ENCODE assay signal across 25 mouse cellular contexts in genomic region chr5:119188476-119188875, GRCm38 (mm10).
DNase-seq lines count a peak whose midpoint lies in the region; ATAC-seq and TF ChIP-seq lines count a peak whose summit lies in the region.
"Had no signal": no experiment of that assay in that cellular context is flagged by ENCODE, and none has a peak within 500 bp of the region (broad histone marks: within the 10 kb centered on the region; RNA-seq: fewer than 3 reads in every experiment).

No protein-coding gene starts in this region.

- H3K4me1 ChIP-seq in kidney, embryonic 16.5 days (ENCODE audit: insufficient read depth, low read length), result peaks cover 12% of the 10 kb centered on the region
- peaks cover 7% of the 10 kb centered on the region for H3K4me1 ChIP-seq in kidney, embryonic 14.5 days (ENCODE audit: control insufficient read depth, insufficient read depth, low read length)
- H3K4me1 ChIP-seq in lung, embryonic 16.5 days (replicated peaks; ENCODE audit: control insufficient read depth, insufficient read depth, low read length), result 0 out of 2 replicates have a peak, but pooled peaks cover 9% of the 10 kb centered on the region
- H3K4me1 ChIP-seq: embryonic facial prominence, embryonic 12.5 days; heart, embryonic 13.5 days; hindbrain, embryonic 12.5 days; midbrain, embryonic 13.5 days; neural tube, embryonic 12.5 days had no signal

- no peak for TF ChIP-seq CTCF in brain, embryonic 14.5 days (IDR thresholded peaks at IDR 0.05; ENCODE audit: borderline replicate concordance, extremely low read depth, insufficient read depth, insufficient read length)

- H3K9me3 ChIP-seq in kidney, embryonic 16.5 days (ENCODE audit: low read length), result no peaks in the 10 kb centered on the region
- peaks cover 4% of the 10 kb centered on the region; the same call in 1 of the 2 replicates for H3K9me3 ChIP-seq in kidney, embryonic 14.5 days (ENCODE audit: control insufficient read depth, low read length)
- H3K9me3 ChIP-seq in lung, embryonic 16.5 days (ENCODE audit: control insufficient read depth, low read length), result peaks cover 6% of the 10 kb centered on the region
- H3K9me3 ChIP-seq: embryonic facial prominence, embryonic 12.5 days; heart, embryonic 13.5 days; hindbrain, embryonic 12.5 days; neural tube, embryonic 12.5 days had no signal

- no peak for TF ChIP-seq POLR2A in brain, embryonic 14.5 days (IDR thresholded peaks at IDR 0.05; ENCODE audit: borderline replicate concordance, extremely low read depth, insufficient read depth, insufficient read length, poor library complexity, severe bottlenecking)

- ATAC-seq in kidney, embryonic 16.5 days (ENCODE audit: low FRiP score, low TSS enrichment), result peak; percentile 20; the same call in 1 of the 2 replicates
- no peak for ATAC-seq in kidney, embryonic 14.5 days (ENCODE audit: low FRiP score, low TSS enrichment)
- ATAC-seq in lung, embryonic 16.5 days (ENCODE audit: low read depth), result peak; percentile 76
- ATAC-seq: activated CD4-positive, CD25-positive, alpha-beta regulatory T cell, adult 4 months; forebrain, postnatal 0 days; liver, postnatal 0 days; midbrain, embryonic 13.5 days had no signal

- H3K4me3 ChIP-seq in kidney, embryonic 16.5 days (ENCODE audit: low read length), result no peak overlapping the region
- no peak overlapping the region for H3K4me3 ChIP-seq in kidney, embryonic 14.5 days (ENCODE audit: low read length)
- H3K4me3 ChIP-seq in lung, embryonic 16.5 days (ENCODE audit: low read length), result no peak overlapping the region
- H3K4me3 ChIP-seq: embryonic facial prominence, embryonic 12.5 days; heart, adult 2 months; heart, embryonic 13.5 days; hindbrain, embryonic 12.5 days; midbrain, embryonic 13.5 days; neural tube, embryonic 12.5 days had no signal

- H3K36me3 ChIP-seq in kidney, embryonic 16.5 days (ENCODE audit: insufficient read depth, low read length), result no peaks in the 10 kb centered on the region
- no peaks in the 10 kb centered on the region for H3K36me3 ChIP-seq in kidney, embryonic 14.5 days (ENCODE audit: control insufficient read depth, insufficient read depth, low read length)
- no peaks in the 10 kb centered on the region for H3K36me3 ChIP-seq in lung, embryonic 16.5 days (ENCODE audit: control insufficient read depth, insufficient read depth, low read length)
- H3K36me3 ChIP-seq: embryonic facial prominence, embryonic 12.5 days; heart, embryonic 13.5 days; hindbrain, embryonic 12.5 days; midbrain, embryonic 13.5 days; neural tube, embryonic 12.5 days had no signal

- 28% methylated on average over 6 of the region's 6 CpGs for WGBS in kidney, embryonic 16.5 days
- WGBS in kidney, embryonic 14.5 days, result 29% methylated on average over 6 of the region's 6 CpGs
- WGBS in lung, embryonic 16.5 days, result 29% methylated on average over 6 of the region's 6 CpGs

- no peaks in the 10 kb centered on the region for H3K27me3 ChIP-seq in kidney, embryonic 16.5 days (ENCODE audit: insufficient read depth, low read length)
- no peaks in the 10 kb centered on the region for H3K27me3 ChIP-seq in kidney, embryonic 14.5 days (ENCODE audit: control insufficient read depth, insufficient read depth, low read length)
- H3K27me3 ChIP-seq in lung, embryonic 16.5 days (ENCODE audit: control insufficient read depth, insufficient read depth, low read depth, low read length), result no peaks in the 10 kb centered on the region
- H3K27me3 ChIP-seq: embryonic facial prominence, embryonic 12.5 days; heart, embryonic 13.5 days; hindbrain, embryonic 12.5 days; midbrain, embryonic 13.5 days; neural tube, embryonic 12.5 days had no signal

- H3K27ac ChIP-seq in kidney, embryonic 16.5 days (ENCODE audit: low read length), result no peak overlapping the region
- H3K27ac ChIP-seq in kidney, embryonic 14.5 days (ENCODE audit: low read depth, low read length), result no peak overlapping the region
- no peak overlapping the region for H3K27ac ChIP-seq in lung, embryonic 16.5 days (ENCODE audit: low read length)
- H3K27ac ChIP-seq: embryonic facial prominence, embryonic 12.5 days; heart, adult 2 months; heart, embryonic 13.5 days; hindbrain, embryonic 12.5 days; macrophage; midbrain, embryonic 13.5 days; neural tube, embryonic 12.5 days had no signal

- DNase-seq in lung, adult 18-20 months, result no peak
- DNase-seq in brain, embryonic 14.5 days (ENCODE audit: low read depth), result peak; percentile 46
- DNase-seq in mesoderm, embryonic 11.5 days (ENCODE audit: low read depth, low spot score), result peak; percentile 58
- DNase-seq in thymus, postnatal 25 days, result no peak
- DNase-seq: adrenal gland, adult 8-10 months; cerebellum, adult 18-20 months; forebrain, postnatal 0 days; gastrocnemius, postnatal 36 days; heart, adult 2 months; kidney, adult 11 months; layer of hippocampus, adult 9-11 months; liver, postnatal 0 days; right cerebral cortex, postnatal 14 days; spleen, adult 18-20 months had no signal

- no peak overlapping the region for H3K9ac ChIP-seq in kidney, embryonic 16.5 days (replicated peaks; ENCODE audit: low read length)
- no peak overlapping the region for H3K9ac ChIP-seq in kidney, embryonic 14.5 days (ENCODE audit: low read depth, low read length)
- no peak overlapping the region for H3K9ac ChIP-seq in lung, embryonic 16.5 days (ENCODE audit: low read length)
- H3K9ac ChIP-seq: embryonic facial prominence, embryonic 12.5 days; forebrain, postnatal 0 days; heart, embryonic 13.5 days; hindbrain, embryonic 12.5 days; liver, postnatal 0 days; midbrain, embryonic 13.5 days; neural tube, embryonic 12.5 days had no signal

- no peak overlapping the region for H3K4me2 ChIP-seq in kidney, embryonic 16.5 days (replicated peaks; ENCODE audit: low read depth, low read length)
- H3K4me2 ChIP-seq in kidney, embryonic 14.5 days (replicated peaks; ENCODE audit: low read depth, low read length), result no peak overlapping the region
- no peak overlapping the region for H3K4me2 ChIP-seq in lung, embryonic 16.5 days (ENCODE audit: low read depth, low read length)
- H3K4me2 ChIP-seq: embryonic facial prominence, embryonic 12.5 days; heart, embryonic 13.5 days; hindbrain, embryonic 12.5 days; liver, embryonic 11.5 days; midbrain, embryonic 13.5 days; neural tube, embryonic 12.5 days had no signal

Comparison
In these comparisons a context has a peak if more than half of its experiments do, and no peak if none do; other contexts are left out.
1. DNase-seq: peak in brain, embryonic 14.5 days (single experiment) and mesoderm, embryonic 11.5 days (single experiment); none in lung, adult 18-20 months (0 of 2) and thymus, postnatal 25 days (single experiment).